Mouse (Mus musculus) spleen, postnatal 10 days (tissue): ENCODE results near the gene Uvrag.

Source experiments
- DNase-seq, 2 experiments: peaks; one replicate each; pipeline ENCODE4 v3.0.0; 2021 to 2022; ENCODE audit warnings: low spot score in 2 of 2

Gene Uvrag

DNA sequence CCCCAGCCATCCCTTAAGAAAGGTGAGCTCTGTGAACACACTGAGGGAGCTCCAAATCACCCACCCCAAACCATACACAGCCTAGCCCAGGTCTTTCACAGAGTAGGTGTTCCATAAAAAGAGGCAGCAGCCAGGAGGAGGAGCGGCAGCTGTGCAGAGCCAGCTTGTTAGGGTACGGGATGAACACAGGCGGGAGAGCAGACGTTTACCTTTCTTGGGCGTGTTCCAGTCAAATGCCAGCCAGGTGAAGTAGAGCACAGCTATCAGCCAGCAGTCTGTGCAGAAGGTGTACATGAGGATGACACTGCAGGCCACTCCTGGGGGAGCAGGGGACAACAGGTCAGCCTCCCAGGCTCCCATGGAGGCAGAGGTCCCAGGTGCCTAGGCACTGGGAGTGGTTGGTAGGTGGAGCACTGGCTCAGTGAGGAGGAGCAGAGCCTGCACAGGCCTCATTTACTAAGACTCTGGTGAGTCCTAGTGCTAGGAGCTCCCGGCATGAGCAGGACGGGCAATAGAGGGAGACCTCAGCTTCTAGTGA, 24.0 kb upstream of the Uvrag start:
- no peak for DNase-seq

DNA sequence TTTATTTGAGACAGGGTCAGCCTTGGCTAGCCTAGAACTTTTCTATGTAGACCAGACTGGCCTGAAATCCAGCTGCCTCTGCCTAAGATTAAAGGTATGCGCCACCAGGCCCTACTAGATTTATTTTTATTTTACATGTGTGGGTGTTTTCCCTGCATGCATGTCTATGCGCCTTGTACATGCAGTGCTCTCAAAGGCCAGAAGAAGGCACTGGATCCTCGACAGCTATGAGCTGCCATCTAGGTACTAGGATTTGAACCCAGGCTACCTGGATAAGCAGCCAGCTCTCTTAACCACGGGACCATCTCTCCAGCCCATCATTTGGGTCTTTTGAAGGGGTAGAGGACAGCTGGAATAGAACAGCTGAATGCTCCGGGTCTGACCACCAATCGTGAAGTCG, 21.5 kb upstream of the Uvrag start:
- no peak for DNase-seq

DNA sequence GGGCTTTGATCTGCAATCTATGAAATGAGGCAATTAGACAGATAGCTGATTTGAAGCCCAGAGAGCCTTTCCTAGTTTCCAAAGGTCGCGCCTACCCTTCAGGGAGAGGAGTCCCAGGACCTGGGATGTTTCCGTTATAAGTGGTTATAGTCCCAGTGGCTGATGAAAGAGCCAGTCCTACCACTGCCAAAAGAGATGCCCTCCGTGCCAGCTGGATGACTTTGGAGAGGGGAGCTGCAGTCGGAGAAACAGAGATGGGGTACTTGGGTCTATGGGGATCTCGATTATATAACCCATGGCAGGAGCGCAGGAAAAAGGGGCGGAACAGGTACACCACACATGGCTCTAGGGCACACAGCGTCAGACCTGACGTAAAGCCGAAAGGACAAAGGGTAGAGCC, 21.0 kb upstream of the Uvrag start:
- DNase-seq, result no peak

DNA sequence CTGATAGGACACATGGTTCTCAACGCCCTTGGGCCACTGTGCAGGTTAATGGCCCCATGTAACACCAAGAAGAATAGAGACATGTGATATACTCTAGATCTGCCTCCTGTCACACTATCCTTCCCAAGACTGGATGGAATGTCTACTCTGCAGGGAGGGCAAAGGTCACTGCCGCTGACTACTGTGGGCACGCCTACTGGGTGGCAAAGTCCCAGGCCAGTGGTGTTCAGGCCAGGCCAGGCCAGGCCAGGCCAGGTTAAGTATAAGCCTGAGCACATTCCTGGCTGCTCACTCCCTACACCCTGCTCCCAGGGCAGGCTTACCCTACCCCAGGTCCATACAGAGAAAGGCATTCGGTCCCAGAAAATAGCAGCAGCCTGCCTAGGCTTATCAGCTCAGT, 20.6 kb upstream of the Uvrag start:
- DNase-seq, result no peak

DNA sequence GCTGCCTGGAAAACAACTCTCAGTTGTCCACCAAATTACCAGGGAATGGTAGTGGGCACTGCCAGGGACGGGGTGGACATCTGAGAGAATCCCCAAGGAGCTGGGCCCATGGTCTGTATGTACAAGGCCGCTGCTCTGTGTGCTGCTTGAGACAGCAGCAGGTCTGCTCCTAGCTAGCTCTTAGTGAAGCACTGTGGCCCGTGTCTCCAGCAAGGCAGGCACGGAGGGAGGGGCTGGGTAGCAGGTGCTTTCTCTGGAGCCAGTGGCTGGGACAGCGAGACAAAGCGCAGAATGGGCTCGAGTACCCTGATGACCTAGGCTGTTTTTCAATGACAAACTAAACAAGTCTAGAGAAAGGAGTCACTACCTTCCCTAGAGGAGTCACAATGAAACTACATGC, 20.1 kb upstream of the Uvrag start:
- no peak for DNase-seq

DNA sequence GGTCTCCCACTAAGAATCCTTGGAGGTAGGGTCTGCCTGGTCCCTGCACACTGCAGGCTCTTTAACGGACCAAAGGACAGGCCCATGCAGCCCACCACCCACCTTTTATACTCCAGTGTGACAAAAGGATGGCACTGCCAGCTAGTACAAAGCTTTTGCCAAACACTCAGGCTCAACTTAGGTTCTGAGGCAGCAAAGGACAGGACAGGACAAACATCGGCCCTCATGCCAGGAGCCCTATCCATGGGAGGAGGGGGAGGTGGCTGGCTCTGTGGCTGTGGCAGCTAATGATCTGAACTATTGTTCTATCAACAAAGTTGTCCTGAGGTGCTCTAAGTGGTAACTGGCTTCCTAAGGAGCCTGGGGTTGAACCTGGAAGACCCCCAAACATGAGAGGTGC, 18.5 kb upstream of the Uvrag start:
- DNase-seq, result no peak

DNA sequence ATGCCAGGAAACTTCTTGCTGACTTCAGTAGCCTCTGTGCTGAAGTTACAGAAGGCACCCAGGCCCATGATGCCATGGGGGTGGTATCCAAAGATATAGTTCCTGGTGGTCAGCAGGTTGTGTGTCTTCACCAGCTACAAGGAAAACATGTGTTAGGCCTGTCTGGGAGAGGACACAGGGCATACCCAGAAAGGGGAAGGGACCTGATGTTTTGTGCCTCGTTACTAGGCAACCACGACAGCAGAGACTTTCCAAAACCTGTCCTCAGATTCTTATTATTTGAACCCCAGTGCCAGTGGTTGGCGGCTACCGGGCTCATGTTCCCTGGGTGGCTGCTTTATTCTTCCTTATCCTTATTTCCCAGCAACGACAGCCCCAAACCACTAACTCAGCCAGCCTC, 18.0 kb upstream of the Uvrag start:
- DNase-seq, result no peak

DNA sequence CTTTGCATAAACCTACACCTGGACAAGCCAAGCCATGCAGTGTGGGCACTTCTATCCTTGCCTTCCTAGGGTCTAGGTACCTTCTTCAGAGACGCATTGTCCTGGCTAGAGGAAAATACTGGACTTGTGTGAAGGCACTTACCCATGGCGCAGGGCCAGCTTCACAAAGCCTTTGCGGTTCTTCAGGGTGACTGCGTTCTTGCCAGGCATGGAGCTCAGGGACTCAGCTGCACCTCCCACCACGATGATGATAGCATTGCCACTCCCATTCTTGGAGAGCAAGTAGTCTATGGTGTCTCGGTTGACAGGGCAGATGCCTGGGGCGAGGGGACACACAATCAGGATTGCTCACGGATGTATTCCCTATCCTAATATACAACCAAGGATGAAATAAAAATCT, 17.1 kb upstream of the Uvrag start:
- DNase-seq, result no peak

DNA sequence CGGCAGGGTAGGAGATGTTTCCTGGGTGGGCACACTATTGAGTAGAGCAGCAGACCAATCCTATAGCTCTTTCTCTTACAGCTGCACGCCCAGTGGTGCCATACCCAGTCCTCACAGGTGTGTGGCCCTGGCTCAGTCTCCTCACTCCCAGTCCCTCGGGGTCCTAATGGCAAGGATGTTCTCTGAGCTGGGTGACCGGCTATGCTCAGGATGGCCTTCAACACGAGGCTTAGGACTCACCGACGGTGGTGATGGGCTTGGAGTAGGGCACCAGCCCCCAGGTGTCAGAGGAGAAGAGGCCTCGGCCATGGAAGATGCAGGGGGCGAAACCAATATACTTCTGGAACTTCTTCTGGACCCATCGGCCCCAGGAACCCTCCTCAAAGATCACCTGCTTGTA, 15.8 kb upstream of the Uvrag start:
- DNase-seq, result no peak

DNA sequence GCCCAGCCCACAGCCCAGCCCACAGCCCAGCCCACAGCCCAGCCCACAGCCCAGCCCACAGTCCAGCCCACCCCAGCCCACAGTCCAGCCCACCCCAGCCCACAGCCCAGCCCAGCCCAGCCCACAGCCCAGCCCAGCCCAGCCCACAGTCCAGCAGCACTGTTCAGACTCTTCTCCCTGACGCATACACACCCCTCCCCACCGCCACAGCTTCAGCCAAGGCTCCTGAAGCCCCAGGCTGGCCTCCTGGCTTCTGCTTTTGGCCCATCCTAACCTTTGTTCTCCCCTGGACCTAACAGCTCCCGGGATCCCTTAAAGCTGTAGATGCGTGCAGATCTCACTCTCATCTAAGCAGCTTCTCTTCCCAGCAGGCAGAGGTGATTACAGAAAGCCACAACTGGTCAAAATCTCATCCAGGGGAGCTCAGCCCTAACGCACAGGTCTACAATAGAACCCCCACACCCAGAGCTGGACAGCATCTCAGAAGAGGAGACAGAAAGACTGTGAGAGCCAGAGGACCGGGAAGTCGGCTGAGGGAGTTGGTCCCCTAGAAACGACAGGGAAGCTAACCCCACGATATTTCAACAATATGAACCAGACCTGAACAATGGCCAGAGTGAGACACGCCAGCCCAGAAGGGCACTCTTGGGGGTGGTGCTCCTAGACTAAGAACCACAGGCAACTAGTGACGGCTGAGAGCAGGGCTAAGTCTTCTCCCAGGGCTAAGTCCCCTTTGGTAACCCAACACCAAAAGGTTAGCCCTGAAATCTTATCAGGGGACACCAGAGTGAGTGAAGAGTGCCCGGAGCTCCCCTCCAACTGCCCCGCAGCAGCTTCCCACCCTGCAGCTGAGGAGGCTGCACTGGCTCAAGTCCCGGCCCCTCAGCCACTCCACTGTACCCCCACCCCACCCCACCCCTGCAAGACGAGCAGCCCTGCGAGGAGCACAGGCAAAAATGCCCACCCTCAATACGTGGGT, 14.7 kb upstream of the Uvrag start:
- no peak for DNase-seq

DNA sequence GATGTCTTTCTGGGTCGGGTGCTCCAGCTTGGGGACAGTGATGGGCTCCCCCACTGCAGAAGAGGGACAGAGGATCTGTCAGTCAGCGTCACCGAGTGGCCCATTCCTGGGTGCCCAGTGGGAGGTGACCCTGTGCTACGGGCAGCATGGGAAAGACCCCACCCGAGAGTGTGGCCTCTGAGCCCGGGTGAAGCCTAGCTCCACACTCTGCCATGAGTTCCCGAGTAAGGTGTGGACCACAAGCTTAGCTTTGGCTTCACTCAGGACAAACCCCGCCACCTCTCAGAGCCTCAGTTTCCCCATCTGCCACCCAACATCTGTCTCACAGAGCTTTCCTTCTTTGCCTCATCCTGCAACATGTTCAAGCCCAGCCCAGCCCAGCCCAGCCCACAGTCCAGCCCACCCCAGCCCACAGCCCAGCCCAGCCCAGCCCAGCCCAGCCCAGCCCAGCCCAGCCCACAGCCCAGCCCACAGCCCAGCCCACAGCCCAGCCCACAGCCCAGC, 13.8 kb upstream of the Uvrag start:
- no peak for DNase-seq

DNA sequence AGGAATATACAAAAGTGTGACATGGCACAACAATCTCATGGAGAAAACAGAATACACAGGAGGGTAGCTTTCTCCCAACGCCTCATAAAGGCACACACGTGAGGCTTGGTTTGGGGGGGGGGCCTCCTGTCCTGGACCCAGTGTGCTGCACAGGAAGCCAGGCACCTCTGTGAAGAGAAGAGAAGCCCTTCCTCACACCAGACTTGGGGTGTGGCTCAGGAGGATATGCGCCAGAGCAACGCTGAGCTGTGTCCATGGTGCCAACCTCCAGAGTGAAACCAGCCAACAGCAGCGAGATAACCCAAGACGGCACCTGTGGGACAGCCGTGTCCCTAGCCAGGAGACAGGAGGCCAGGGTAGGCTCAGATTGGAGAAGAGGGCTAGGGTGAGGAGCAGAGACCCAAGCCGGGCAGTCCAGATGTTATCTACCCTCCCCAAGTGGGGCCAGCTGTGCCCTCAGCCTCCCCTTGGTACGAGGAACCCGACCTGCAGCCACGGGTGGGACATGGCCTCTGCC, 12.8 kb upstream of the Uvrag start:
- DNase-seq, result no peak

DNA sequence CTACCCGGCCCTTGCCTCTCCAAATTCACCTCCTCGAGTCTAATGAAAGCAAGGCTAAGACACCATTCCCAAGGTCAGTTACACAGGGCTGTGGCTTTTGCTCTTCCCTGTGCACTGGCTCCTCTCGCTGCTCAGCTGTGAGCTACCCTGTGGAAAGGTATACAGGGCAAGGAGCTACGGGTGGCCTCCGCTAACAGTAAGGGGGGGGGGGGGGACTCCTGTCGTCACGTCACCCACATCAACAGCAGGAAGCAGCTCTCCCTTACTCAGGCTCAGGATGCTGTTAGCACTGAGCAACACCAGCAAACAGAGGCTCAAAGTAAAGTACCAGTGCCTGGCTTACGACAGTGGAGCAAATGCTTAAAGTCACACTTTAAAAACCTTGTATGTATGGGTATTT, 11.8 kb upstream of the Uvrag start:
- no peak for DNase-seq

DNA sequence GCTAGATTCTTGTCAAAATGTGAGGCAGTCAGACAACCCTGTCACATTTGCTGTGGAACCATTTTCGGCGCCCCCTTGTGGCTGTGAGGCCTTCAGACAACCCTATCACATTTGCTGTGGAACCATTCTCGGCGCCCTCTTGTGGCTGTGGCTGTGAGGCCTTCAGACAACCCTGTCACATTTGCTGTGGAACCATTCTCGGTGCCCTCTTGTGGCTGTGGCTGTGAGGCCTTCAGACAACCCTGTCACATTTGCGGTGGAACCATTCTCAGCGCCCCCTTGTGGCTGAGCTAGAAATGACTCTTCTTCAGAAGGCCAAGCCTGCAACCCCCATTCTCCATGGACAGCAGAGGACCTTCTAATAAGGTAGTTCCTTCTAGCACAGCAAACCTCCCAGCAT, 10.4 kb upstream of the Uvrag start:
- DNase-seq, result peak; percentile 86 to 97

DNA sequence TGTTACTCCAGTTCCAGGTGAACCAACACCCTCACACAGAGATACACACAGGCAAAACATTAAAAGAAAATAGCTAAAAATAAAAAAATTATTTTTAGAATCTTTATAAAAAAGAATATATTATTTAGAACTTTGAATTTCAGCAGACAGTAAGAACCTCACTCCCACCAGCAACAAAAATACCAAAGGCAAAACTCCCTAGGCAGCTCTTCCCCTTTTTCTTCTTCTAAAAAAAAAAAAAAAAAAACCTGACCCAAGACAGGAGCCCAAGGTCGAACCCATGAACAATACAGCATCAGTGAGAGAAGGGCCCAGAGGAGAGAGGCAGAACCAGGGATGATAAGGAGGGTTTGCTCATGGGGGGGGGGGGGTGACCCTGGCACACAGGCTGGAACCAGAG, 8.1 kb upstream of the Uvrag start:
- DNase-seq, result no peak

DNA sequence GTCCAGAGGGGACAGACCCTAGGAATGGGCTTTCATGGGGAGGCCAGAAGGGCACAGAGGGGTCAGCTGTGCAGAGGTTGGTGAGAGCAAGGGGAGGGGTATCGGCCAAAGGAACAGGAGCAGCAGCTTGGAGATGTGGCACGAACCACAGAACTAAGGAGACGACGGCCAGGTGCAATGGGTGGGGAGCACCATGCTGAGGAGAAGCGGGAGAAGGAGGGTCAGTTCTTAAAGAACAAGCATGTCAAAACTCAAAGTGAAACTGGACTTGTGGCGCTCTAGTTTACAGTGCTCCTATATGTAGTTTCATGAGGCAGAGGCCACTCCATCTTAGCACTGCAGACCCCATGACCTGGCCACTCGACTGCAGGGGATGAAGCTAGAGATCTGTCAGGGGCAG, 6.6 kb upstream of the Uvrag start:
- DNase-seq, result no peak

DNA sequence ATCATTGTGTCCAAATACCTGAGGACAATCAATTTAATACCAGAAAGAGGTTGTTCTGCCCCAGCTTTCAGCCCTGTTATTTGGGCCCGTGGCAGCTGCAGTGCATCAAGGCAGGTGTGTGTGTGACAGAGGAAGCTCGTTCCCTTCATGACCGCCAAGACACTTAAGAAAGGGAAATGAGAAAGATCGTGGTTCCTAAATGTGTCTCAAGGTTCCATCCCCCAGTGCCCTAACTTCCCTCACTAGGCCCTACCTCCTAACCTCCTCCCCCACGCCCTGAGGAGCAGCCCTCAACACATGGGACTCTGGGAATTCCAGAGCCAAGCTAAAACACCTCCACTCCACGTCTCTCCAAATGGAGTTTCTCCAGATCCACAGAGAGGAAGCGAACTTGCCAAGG, 6.0 kb upstream of the Uvrag start:
- DNase-seq, result peak in 1 of 2 experiments; percentile 46

DNA sequence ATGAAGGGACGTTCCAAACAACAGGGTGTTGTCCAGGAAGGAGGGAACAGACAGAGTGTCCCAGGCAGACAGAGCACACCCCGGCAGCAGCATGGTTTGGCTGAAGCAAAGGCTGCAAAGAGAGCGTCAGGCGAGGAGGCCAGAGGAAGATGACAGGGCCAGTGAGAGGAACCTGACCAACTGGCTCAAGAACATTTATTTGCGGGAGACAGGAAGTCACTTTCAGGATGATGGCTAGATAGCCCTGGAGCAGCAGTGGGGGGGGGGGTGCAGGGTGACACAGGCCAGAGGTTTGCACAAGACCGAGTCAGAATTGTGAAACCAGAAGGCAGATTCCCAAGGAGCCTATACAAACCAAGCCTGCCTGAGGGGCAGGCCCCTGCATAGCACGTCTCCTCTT, 5.1 kb upstream of the Uvrag start:
- DNase-seq, result no peak

DNA sequence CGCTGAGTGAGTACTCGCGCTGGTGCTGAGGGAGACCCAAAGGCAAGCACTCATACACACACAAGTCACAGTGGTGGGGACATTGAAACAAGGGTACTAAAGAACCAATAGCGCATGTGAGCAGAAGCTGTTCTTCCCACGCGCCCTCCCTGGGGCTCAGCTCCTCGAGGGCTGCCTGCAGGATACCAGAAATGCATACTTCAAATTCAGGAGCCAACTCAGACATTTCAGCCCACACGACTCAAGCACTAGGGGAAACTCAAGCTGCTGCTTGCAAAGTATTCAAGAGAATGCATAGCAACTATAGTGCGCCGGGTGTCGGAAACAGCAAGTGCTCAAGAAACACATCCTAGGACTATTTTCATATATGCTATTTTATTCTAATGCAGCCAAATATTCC, 3.7 kb upstream of the Uvrag start:
- DNase-seq, result no peak

DNA sequence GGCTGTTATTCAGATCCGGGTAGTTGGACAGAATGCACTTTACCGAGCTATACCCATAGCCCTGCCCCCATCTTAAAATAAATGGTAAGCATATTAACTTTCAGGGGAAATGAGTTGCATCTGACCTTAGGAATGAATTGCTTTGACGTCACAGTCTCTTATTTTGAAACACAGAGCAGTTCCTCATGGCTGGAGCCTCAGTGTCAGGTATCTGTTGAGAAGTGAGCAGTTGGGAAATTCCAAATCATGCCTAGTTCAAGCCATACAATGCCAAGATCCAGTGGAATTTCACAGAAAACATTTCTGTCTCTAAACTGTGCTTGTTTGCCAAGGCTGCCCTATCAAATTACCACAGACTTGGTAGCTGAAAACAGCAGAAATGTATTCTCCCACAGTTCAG, 2.3 kb upstream of the Uvrag start:
- no peak for DNase-seq

DNA sequence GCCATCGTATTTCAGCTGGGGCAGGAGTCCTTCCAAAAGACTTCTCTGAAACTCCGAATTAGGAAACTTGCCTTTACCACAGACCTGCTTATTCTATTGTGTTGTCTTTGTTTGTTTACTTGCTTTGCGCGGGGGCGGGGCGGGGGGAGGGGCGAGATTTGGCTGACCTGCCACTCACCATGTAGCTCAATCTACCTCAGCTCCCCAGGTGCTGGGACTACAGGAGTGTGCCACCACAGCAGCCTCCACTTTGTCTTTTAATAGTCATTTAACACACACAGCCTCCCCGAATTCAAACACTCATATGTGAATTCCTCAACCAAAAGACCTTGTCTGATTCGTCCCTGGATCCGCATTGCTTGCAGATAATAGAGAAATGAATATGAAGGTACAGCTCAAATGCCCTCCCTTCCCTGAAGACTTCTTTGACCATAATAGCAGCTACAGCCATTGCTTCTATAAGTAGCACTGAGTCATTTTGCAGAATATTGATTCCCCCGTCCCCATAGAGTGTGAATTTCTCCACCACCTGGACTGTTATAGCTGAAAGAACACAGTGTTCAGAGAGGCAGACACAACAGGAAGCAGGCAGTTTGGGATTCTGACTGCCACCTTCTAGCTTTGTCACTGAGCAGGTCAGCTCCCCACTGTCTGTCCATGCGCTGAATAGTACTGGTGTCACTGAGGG, 1.1 kb upstream of the Uvrag start:
- DNase-seq, result no peak

DNA sequence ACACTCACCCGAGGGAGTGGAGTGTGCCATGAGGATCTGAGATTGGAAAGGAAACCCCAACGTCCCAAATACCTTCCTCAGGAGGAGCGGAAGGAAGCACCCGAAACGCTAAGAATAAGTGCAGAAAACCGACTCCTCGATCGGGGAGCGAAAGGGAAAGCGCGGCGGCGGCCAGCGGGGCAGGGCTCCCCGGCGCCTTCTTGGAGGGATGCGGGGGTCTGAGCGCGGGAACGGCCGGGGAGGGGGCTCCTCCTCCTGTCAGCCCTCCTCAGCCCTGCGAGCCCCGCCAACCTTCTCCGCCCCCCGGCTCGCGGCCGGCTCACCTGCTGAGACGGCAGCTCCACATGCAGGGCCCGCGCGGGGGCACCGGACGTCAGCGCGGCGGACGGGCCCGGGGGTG, 430 bp downstream of the Uvrag start:
- no peak for DNase-seq
